Mouse (Mus musculus): ENCODE measurements at regions not wholly inside any gene's neighbourhood (a gene's known extent, or its start where the extent isn't known, plus 50 kb on each side); places are given as distances from the start of the nearest gene placed in this dataset.

GRCm38 (mm10) chr12:29187619-29188018 lies 340.6 kb upstream of the Myt1l start:
- in situ Hi-C loops (cut with MboI, MseI): loop anchor here (10.0 kb wide), 1 partner anchor 1503 kb away; no protein-coding TSS in a partner anchor

DNA sequence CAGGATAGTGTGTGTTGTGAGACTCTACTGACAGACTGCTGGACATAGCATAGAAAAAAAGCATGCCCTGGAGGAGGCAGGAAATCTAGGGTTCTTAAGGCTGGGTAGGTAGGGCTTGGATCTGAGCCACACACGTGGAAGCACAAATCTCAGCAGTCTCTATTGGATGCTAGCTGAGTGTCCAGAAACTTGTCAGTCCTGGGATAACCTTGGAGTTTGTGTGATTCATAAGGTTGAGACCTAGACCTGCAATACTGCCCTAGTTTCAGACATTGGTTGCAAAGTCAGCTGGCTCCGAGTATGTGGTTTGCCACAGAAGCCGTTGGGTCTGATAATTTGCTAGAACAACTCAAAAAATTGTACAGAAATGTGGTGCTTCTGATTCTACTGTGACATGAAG lies 335.8 kb upstream of the Myt1l start:
- in situ Hi-C loops (cut with MboI, MseI): no loop called here

DNA sequence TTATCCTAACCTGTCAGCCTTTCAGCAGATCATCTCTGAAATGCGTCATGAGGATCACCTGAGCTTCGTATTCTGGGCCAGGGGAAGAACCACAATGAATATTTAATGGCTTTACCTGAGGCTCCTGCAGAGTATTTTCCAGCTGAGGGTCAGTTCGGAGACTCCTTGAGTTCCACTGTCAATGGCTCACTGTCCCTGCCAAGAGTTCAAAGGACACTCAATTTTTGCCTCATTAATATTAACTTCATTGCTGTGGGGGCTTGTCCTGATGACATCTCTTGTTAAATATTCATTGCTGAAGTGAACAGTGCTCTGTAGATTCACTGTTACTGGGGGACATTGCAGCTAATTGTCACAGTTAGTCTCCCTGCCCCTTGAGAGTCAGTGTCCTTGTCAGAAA lies 316.2 kb upstream of the Myt1l start:
- in situ Hi-C loops (cut with MboI, MseI): loop anchor here (10.0 kb wide), 1 partner anchor 1913 kb away; no protein-coding TSS in a partner anchor

DNA sequence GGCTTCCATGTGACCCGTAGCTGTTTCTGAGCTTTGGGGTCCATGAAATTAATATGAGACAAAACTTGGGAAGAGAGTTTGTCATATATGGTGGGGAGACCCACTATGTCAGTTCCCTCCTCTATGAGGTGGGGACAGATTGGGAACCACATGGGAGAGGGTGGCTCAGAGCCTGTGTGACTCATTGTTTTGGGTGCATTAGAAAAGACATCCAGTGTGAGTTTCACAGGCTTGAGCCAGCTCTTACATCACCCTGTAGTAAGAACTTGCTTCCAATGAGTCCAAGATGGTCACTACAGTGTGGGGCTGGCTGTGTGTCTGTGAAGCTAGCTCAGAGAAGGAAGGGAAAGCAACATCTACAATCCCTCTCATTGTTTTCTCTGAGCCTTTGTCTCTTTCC lies 314.6 kb upstream of the Myt1l start:
- in situ Hi-C loops (cut with MboI, MseI): loop anchor here (10.0 kb wide), 1 partner anchor 1911 kb away; no protein-coding TSS in a partner anchor

DNA sequence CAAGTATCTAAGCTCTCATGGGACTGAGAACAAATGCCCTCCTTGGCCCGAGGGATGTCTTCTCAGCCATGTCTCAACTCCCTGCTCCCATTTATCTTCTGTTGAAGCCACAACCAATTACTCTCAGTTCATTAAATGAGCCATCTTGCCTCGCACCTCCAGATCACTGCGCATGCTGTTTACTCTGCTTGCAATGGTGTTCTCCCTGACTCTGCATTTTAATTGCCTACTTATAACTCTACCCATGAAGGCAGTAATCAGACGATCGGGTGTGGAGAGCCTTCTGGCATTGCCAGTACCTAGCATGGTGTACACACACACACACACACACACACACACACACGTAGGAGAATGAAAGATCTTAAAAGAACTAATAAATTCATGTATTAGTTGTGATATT lies 306.1 kb upstream of the Myt1l start:
- in situ Hi-C loops (cut with MboI, MseI): no loop called here

DNA sequence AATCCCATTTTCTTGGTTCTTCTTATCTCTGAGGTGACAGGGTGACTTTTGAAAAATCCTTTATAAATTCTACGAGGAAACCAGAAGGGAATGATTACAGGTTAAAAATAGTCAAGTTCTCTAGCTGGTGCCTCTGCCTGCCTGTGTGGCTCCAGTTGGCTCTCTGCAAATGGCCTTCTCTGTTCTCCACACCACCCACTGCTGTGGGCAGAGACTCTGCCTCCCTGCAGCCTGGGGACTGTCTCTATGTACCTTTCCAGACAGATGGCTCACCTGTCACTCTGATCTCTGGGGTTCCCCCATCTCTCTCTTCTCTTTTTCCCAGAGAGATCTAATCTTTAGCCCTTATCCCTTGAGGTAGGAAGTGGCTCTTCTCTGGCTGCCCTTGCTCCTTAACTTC lies 302.2 kb upstream of the Myt1l start:
- in situ Hi-C loops (cut with MboI, MseI): no loop called here

- in situ Hi-C loops (cut with MboI, MseI): no loop called here
Observed at GRCm38 (mm10) chr12:29232492-29233447, 295.4 kb upstream of the Myt1l start.

GRCm38 (mm10) chr12:29236496-29236895 lies 291.7 kb upstream of the Myt1l start:
- in situ Hi-C loops (cut with MboI, MseI): no loop called here

GRCm38 (mm10) chr12:29237516-29237915 lies 290.7 kb upstream of the Myt1l start:
- in situ Hi-C loops (cut with MboI, MseI): no loop called here

DNA sequence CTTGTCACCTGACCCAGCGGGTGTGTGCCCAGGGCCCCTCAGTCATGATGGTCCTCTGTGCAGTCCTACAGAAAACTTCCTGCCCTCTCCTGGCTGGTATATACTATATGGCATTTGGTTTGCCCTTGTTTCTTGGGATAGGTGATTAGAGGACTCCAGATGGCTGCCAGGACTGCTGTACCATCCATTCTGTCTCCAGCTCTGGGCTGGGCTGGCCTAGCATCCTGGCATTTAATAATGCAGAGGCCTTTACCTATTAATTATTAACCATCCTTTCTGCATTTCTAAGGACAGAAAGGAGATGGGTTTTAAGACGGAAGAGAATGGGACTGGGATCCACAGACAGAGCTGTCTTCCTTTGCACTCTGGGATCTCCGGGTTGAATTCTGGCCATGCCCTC lies 288.7 kb upstream of the Myt1l start:
- in situ Hi-C loops (cut with MboI, MseI): no loop called here

DNA sequence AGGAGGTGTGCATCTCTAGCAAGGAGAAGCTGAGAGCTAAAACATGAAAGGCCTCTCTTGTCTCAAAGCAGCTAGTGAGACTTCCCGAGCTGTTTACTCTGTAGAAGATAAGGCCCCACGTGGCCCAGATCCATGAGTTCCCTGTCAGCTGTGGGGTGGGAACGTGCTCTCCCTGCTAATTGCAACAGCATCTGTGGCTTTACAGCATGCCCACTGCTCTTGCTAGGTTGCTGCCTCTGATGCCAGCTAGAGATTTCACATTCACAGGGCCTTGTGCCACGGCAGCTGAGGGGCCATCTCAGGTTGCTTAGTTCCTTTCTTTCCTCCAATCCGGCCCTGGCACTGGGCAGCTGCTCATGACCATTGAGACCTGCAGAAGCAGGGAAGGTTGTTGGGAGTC lies 288.2 kb upstream of the Myt1l start:
- in situ Hi-C loops (cut with MboI, MseI): no loop called here

- in situ Hi-C loops (cut with MboI, MseI): no loop called here
Observed at GRCm38 (mm10) chr12:29243087-29243486, 285.1 kb upstream of the Myt1l start.

DNA sequence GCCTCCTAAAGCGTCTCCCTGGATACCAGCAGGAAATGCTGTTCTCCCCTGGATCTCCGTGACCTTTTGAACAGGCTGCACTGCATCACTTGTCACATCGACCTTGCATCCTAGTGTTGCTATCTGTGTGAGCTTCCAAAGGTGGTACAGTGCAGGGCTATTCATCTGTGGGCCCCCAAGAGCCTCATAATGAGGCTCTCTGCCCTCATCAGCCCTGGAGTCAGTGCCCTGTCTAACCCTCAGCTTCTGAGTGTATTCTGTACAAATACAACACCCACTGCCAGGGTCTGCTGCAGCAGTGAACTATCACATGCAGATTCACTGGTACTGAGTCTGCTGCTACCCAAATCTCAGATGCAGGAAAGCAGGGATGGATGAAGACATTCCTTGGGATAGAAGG lies 282.1 kb upstream of the Myt1l start:
- in situ Hi-C loops (cut with MboI, MseI): no loop called here

DNA sequence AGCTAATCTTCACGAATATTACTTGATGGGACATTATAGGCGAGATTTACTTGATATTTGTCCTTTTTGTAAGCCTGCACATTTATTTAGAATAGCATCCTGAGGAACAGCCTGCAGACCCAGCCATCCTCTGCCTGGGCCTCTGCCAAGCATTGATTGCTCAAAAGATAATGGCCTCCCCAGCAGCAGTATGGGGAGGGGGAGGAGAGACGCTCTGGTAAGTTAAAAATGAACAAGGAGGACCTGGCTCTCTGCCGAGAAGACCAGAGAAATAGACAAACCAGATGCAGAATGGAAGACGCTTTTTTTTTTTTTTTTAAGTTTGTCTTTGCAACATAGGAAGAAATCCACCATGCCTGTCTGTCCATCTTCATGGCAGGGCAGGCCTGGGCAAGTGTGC lies 280.8 kb upstream of the Myt1l start:
- in situ Hi-C loops (cut with MboI, MseI): no loop called here

DNA sequence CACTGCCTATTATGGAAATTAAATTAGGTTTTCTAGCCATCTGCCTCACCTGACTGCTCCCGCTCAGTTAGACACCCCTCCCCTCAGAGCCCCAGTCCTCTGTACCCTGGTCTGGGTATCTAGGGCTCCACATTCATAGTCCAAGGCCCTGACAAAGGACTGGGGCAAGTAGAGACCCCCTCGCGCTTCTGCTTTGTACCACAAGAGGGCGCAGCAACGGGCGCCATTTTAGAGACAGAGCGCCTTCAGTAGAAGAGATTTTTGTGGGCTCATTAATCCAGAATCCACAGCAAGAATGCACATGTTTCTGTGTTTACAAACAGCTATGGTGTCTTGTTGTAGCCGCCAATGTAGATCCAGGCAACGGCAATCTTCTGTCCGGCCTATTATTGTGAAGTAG lies 279.7 kb upstream of the Myt1l start:
- in situ Hi-C loops (cut with MboI, MseI): no loop called here

- in situ Hi-C loops (cut with MboI, MseI): no loop called here
Observed at GRCm38 (mm10) chr12:29256103-29256502, 272.1 kb upstream of the Myt1l start.

GRCm38 (mm10) chr12:29257011-29257734 lies 271.0 kb upstream of the Myt1l start:
- in situ Hi-C loops (cut with MboI, MseI): no loop called here

DNA sequence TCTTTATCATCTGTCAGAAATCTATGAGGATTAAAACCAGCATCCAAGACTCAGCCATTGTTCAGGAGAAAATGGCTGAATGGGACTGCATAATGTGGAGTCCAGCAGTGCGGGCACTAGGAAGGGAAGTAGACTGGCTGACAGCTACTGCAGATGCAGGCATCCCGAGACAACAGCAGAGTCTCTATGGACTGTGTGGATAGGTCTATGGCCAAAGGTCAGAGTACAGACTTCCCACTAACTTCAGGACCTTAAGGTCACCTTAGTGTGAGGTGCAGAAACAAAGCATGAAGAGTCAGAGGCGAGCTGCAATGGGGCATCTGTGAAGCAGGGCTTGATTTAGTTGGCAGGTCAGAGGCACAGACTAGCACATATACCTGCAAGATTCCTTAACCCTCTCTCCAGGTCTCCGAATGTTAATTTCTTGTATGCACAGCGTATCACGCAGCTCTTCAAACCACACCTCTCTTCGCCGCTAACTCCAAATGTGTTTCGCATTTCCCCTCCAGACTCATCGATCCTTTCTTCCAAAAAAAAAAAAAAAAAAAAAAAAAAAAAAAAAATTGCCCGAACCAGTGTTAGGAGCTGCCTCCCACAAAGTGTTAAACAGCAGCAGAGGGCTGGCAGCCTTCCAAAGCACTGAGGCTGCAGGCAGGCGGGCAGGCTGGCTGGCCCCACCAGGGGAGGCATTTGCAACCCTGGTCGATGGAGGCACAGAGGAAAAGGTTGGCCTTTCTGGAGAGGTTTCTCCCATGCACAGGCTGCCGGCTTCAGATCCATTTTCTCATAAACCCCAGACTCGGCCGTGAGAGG lies 270.2 kb upstream of the Myt1l start:
- in situ Hi-C loops (cut with MboI, MseI): no loop called here

DNA sequence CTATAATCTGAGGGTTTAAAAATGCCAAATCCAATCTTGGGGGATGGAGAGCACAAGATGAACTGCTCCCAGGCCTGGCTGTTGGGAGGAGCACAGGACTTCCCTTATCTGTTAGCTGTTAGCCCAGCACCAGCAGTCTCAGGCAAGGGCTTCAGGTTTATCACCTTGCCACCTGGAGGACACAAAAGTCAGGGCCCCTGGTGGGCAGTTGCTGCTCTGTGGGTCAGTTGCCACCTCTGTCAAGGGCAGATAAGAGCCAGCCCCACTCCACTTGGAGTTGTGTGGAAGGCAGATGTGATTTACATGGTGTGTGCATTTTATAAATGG lies 269.7 kb upstream of the Myt1l start:
- in situ Hi-C loops (cut with MboI, MseI): no loop called here

DNA sequence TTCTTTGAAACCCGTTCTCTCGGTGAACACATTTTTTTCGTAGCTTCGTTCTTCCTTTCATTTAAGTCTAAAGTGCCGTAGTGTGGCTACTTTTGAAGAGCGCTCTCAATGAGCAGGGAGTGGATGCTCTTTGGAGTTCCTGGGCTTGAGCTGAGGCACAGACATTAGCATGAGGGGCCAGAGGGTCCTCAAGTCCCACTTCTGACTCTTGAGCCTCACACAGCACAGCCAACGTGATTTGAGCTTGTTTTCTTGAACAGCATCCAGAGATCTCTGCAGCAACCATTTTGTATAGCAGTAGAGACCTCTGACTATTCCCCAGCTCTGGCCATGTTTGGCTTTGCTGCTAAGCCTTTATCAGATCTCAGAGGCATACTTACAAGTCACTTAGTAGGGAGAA lies 269.2 kb upstream of the Myt1l start:
- in situ Hi-C loops (cut with MboI, MseI): no loop called here

GRCm38 (mm10) chr12:29274166-29274565 lies 254.0 kb upstream of the Myt1l start:
- in situ Hi-C loops (cut with MboI, MseI): no loop called here

GRCm38 (mm10) chr12:29275676-29276075 lies 252.5 kb upstream of the Myt1l start:
- in situ Hi-C loops (cut with MboI, MseI): no loop called here
